ENCODE assay signal across 10 mouse cellular contexts in genomic region chr6:88566676-88567075, GRCm38 (mm10). TPM values are rescaled to one million over a fixed set of nuclear protein-coding genes. Genes with fewer than 3 reads are reported as not detected.
DNase-seq lines count a peak whose midpoint lies in the region; ATAC-seq lines count a peak whose summit lies in the region.
"Had no signal": no experiment of that assay in that cellular context is flagged by ENCODE, and none has a peak within 500 bp of the region (broad histone marks: within the 10 kb centered on the region; RNA-seq: fewer than 3 reads in every experiment).

No protein-coding gene starts in this region.

- H3K9me3 ChIP-seq in hindbrain, embryonic 12.5 days (replicated peaks) = no peaks in the 10 kb centered on the region
- H3K9me3 ChIP-seq in hindbrain, embryonic 11.5 days (ENCODE audit: control insufficient read depth, low read length) = no peaks in the 10 kb centered on the region
- no peaks in the 10 kb centered on the region for H3K9me3 ChIP-seq in neural tube, embryonic 12.5 days
- H3K9me3 ChIP-seq in midbrain, embryonic 15.5 days = no peaks in the 10 kb centered on the region

- H3K36me3 ChIP-seq in hindbrain, embryonic 12.5 days = no peaks in the 10 kb centered on the region
- H3K36me3 ChIP-seq in hindbrain, embryonic 11.5 days (ENCODE audit: control insufficient read depth, insufficient read depth, low read length) = no peaks in the 10 kb centered on the region
- no peaks in the 10 kb centered on the region for H3K36me3 ChIP-seq in neural tube, embryonic 12.5 days
- H3K36me3 ChIP-seq in midbrain, embryonic 15.5 days (replicated peaks) = no peaks in the 10 kb centered on the region

- intact Hi-C loops in left cerebral cortex, postnatal 14 days (cut with DNase I) = no loop called here

- H3K27ac ChIP-seq in hindbrain, embryonic 12.5 days = no peak overlapping the region
- H3K27ac ChIP-seq in hindbrain, embryonic 11.5 days (ENCODE audit: low read depth, low read length) = no peak overlapping the region
- H3K27ac ChIP-seq in neural tube, embryonic 12.5 days = no peak overlapping the region
- no peak overlapping the region for H3K27ac ChIP-seq in midbrain, embryonic 15.5 days
- H3K27ac ChIP-seq: layer of hippocampus, adult 2 months had no signal

- WGBS in hindbrain, embryonic 12.5 days = 9% methylated on average over 7 of the region's 7 CpGs
- WGBS in hindbrain, embryonic 11.5 days = 7% methylated on average over 7 of the region's 7 CpGs
- 8% methylated on average over 7 of the region's 7 CpGs for WGBS in neural tube, embryonic 12.5 days
- 8% methylated on average over 7 of the region's 7 CpGs for WGBS in midbrain, embryonic 15.5 days

- 0 out of 2 replicates have a peak overlapping the region, but pooled peaks have one; percentile 21 for H3K4me2 ChIP-seq in hindbrain, embryonic 12.5 days (replicated peaks)
- no peak overlapping the region; the same call in 1 of the 2 replicates for H3K4me2 ChIP-seq in hindbrain, embryonic 11.5 days (replicated peaks; ENCODE audit: low read depth, low read length)
- peak overlapping the region; percentile 18; the same call in 1 of the 2 replicates for H3K4me2 ChIP-seq in neural tube, embryonic 12.5 days (replicated peaks)
- no peak overlapping the region for H3K4me2 ChIP-seq in midbrain, embryonic 15.5 days

- DNase-seq in embryo, embryonic 10.5 days (ENCODE audit: low spot score) = peak; percentile 36
- no peak for DNase-seq in embryo, embryonic 11 days
- no peak for DNase-seq in hindbrain, embryonic 11.5 days (ENCODE audit: low spot score)
- no peak for DNase-seq in neural tube, embryonic 10.5 days (ENCODE audit: extremely low spot score, low spot score)
- no peak for DNase-seq in left cerebral cortex, postnatal 14 days (ENCODE audit: low spot score in 2 of 2)
- DNase-seq: thymus, postnatal 4 days had no signal

- no peak for ATAC-seq in hindbrain, embryonic 12.5 days (ENCODE audit: low FRiP score)
- no peak for ATAC-seq in hindbrain, embryonic 11.5 days (ENCODE audit: low FRiP score)
- ATAC-seq in neural tube, embryonic 12.5 days (ENCODE audit: low FRiP score, low read depth) = no peak
- peak; percentile 14; the same call in 1 of the 2 replicates for ATAC-seq in midbrain, embryonic 15.5 days (replicated peaks)

- no peak overlapping the region for H3K9ac ChIP-seq in hindbrain, embryonic 12.5 days
- no peak overlapping the region for H3K9ac ChIP-seq in hindbrain, embryonic 11.5 days (ENCODE audit: low read depth, low read length)
- H3K9ac ChIP-seq in neural tube, embryonic 12.5 days = no peak overlapping the region
- H3K9ac ChIP-seq in midbrain, embryonic 15.5 days = no peak overlapping the region

- H3K4me3 ChIP-seq in hindbrain, embryonic 12.5 days = no peak overlapping the region
- no peak overlapping the region for H3K4me3 ChIP-seq in hindbrain, embryonic 11.5 days (ENCODE audit: low read depth, low read length)
- H3K4me3 ChIP-seq in neural tube, embryonic 12.5 days = no peak overlapping the region
- no peak overlapping the region for H3K4me3 ChIP-seq in midbrain, embryonic 15.5 days
- H3K4me3 ChIP-seq: layer of hippocampus, adult 2 months had no signal

- H3K27me3 ChIP-seq in hindbrain, embryonic 12.5 days = peaks cover 25% of the 10 kb centered on the region
- peaks cover 8% of the 10 kb centered on the region; the same call in 1 of the 2 replicates for H3K27me3 ChIP-seq in hindbrain, embryonic 11.5 days (ENCODE audit: control insufficient read depth, insufficient read depth, low read length)
- H3K27me3 ChIP-seq in neural tube, embryonic 12.5 days (replicated peaks) = peaks cover 19% of the 10 kb centered on the region
- peaks cover 19% of the 10 kb centered on the region for H3K27me3 ChIP-seq in midbrain, embryonic 15.5 days (replicated peaks)

- H3K4me1 ChIP-seq in hindbrain, embryonic 12.5 days = peaks cover 5% of the 10 kb centered on the region; the same call in 1 of the 2 replicates
- H3K4me1 ChIP-seq in hindbrain, embryonic 11.5 days (replicated peaks; ENCODE audit: control insufficient read depth, insufficient read depth, low read length) = no peaks in the 10 kb centered on the region
- H3K4me1 ChIP-seq in neural tube, embryonic 12.5 days = 0 out of 2 replicates have a peak, but pooled peaks cover 4% of the 10 kb centered on the region
- peaks cover 8% of the 10 kb centered on the region; the same call in 1 of the 2 replicates for H3K4me1 ChIP-seq in midbrain, embryonic 15.5 days

RNA-seq across cellular contexts. Expression of gene Sec61a1, which starts 48.0 kb away (rescaled TPM):
- polyA plus RNA-seq in hindbrain, embryonic 12.5 days (2016; fragmentation: Nextera tagmentation; extraction: Ambion mirVana) = 203 and 210 TPM in 2 replicates
- polyA plus RNA-seq in hindbrain, embryonic 11.5 days (2014; fragmentation: Nextera tagmentation; extraction: Ambion mirVana) = 139 and 164 TPM in 2 replicates
- 192 and 193 TPM in 2 replicates for polyA plus RNA-seq in neural tube, embryonic 12.5 days (2016; fragmentation: Nextera tagmentation; extraction: Ambion mirVana)
- 169 and 170 TPM in 2 replicates for polyA plus RNA-seq in midbrain, embryonic 15.5 days (2015; fragmentation: Nextera tagmentation; extraction: Ambion mirVana)
- 100 to 1,000 TPM; 103 to 112 TPM for total RNA-seq in left cerebral cortex, postnatal 14 days (2021)

Comparison
In these comparisons a context has a peak if more than half of its experiments do, and no peak if none do; other contexts are left out.
1. H3K4me2 ChIP-seq: peak in hindbrain, embryonic 12.5 days (single experiment) and neural tube, embryonic 12.5 days (single experiment); none in hindbrain, embryonic 11.5 days (single experiment) and midbrain, embryonic 15.5 days (single experiment).